Mouse (Mus musculus) heart, embryonic 10.5 days (tissue): ENCODE results near the gene Gm10972. TPM values are rescaled to one million over a fixed set of nuclear protein-coding genes. Genes with fewer than 3 reads are reported as not detected.
"Not testable (repeated sequence)": the region's sequence is repeated elsewhere in the genome, so short reads cannot be mapped to it uniquely, and the experiment has no call there.

Source experiments
- DNase-seq: peaks from one replicate; pipeline ENCODE4 v3.0.0-alpha.2; 2017; ENCODE audit warnings: low spot score
- H3K27ac ChIP-seq: fragments of 300-500 bp; sonication (generic); 2 replicates; pipeline ENCODE4 v1.5.1; 2016; ENCODE audit warnings: mild to moderate bottlenecking
- H3K27me3 ChIP-seq: fragments of 300-500 bp; sonication (generic); 2 replicates; pipeline ENCODE4 v1.6.1; 2016; ENCODE audit warnings: mild to moderate bottlenecking; ENCODE audit not compliant: poor library complexity, insufficient read depth, severe bottlenecking
- H3K36me3 ChIP-seq: fragments of 300-500 bp; sonication (generic); 2 replicates; pipeline ENCODE4 v1.6.1; 2016; ENCODE audit warnings: mild to moderate bottlenecking, moderate library complexity
- H3K4me1 ChIP-seq: fragments of 300-500 bp; sonication (generic); 2 replicates; pipeline ENCODE4 v1.6.1; 2016; ENCODE audit warnings: mild to moderate bottlenecking
- H3K4me3 ChIP-seq: fragments of 300-500 bp; sonication (generic); 2 replicates; pipeline ENCODE4 v1.5.1; 2016; ENCODE audit warnings: mild to moderate bottlenecking, moderate library complexity
- H3K9me3 ChIP-seq: fragments of 300-500 bp; sonication (generic); 2 replicates; pipeline ENCODE4 v1.6.1; 2016; ENCODE audit warnings: mild to moderate bottlenecking, moderate library complexity
- WGBS: fragments of 180-500 bp; shearing (Covaris S2); methylation state at CpG from one replicate; pipeline ENCODE4 v1.1.7; 2016; 5-methylcytosine and 5-hydroxymethylcytosine counted together
- polyA plus RNA-seq: library from polyadenylated mRNA; unstranded; fragments of >200 nt; fragmentation: Nextera tagmentation; extraction: Ambion mirVana; gene quantifications from 2 replicates; pipeline ENCODE4 v1.2.1, GENCODE M21; 2016

Gm10972 gene
- polyA plus RNA-seq, 1 experiment from 2014 or later = not detected

DNA sequence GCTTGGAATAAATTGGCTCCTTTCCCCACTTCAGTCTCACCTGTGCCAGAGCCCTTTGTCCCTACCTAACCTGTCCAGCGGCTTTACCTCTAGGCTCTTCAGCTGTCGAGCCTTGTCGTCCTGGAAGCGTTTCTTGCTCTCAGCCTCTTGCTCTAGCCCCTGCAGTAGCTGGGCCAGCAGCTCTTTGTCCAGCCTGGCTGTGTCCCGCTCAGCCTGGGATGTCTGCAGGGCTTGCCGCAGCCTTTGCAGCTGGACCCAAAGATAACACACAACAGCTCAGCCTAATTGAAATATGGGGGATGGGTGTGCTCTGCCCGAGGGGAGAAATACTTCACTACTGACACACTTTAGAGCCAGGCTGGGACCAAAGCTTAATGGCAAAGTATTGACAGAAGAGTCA is 23.0 kb downstream of the Gm10972 start:
- WGBS = 7% methylated on average over 7 of the region's 7 CpGs
- not testable (repeated sequence) for H3K4me3 ChIP-seq, H3K9me3 ChIP-seq, H3K27me3 ChIP-seq, H3K4me1 ChIP-seq, H3K36me3 ChIP-seq
- H3K27ac ChIP-seq = 0 out of 2 replicates have a peak overlapping the region, but pooled peaks have one; percentile 16
- DNase-seq = peak; percentile 80

DNA sequence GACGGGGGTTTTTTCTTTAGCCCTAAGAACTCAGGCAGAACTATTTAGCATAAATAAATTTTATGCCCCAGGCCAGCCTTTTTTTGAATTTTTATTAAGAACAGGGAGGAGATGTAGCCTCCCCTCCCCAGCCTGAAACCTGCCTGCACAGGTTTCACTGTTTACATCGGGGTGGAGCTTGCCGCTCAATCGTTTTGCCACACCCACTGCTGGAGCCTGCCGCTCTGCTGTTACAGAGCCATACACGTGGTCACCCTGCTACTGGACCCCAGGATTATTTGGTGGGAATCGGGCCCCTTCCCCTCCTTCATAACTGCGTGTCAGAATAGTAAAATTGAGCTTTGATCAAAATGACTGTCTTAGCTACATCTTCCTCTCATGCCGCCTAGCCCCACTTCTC is 32.2 kb downstream of the Gm10972 start:
- H3K27me3 ChIP-seq, H3K36me3 ChIP-seq, DNase-seq, H3K9me3 ChIP-seq, H3K27ac ChIP-seq, H3K4me1 ChIP-seq, H3K4me3 ChIP-seq: not testable (repeated sequence)
- 79% methylated on average over 9 of the region's 9 CpGs for WGBS

DNA sequence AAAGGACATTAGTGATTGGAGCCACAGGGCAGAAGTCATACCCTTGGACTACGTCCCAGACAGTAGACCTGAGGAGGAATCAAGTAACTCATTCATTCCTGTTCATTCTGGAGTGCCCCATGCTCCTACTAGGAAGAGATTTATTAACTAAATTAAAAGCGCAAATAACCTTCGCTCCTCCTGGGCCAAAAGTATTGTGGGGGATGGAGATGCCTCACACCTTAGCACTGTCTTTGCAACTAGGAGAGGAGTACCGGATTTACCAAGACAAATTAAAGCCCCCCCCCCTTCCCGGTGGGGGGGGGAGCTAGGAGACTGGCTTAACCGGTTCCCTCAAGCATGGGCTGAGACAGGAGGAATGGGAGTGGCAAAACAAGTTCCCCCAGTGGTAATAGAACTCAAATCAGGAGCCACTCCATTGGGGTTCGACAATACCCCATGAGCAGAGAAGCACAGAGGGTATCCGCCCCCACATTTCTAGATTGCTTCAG is 36.5 kb downstream of the Gm10972 start:
- 75% methylated on average over 8 of the region's 8 CpGs for WGBS
- H3K4me1 ChIP-seq = no peaks in the 10 kb centered on the region
- DNase-seq = no peak

DNA sequence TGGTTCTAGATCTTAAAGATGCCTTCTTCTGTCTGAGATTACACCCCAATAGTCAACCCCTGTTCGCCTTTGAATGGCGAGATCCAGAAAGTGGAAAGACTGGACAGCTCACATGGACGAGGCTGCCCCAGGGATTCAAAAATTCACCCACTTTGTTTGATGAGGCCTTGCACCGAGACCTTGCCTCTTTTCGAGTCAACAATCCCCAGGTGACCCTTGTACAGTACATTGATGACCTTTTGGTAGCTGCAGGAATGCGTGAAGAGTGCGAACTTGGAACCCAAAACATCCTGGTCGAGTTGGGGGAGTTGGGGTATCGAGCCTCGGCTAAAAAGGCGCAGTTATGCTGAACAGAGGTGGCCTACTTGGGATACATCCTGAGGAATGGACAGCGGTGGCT is 37.1 kb downstream of the Gm10972 start:
- H3K4me3 ChIP-seq, H3K9me3 ChIP-seq, H3K36me3 ChIP-seq, H3K4me1 ChIP-seq, H3K27me3 ChIP-seq, H3K27ac ChIP-seq, DNase-seq: not testable (repeated sequence)
- 90% methylated on average over 12 of the region's 12 CpGs for WGBS

More for the DNA sequence above, 36.5 kb downstream of the Gm10972 start:
- Histone ChIP-seq H3K4me3 (no peak overlapping the region), H3K27me3 (no peaks in the 10 kb centered on the region), H3K27ac (no peak overlapping the region), H3K36me3 (no peaks in the 10 kb centered on the region), H3K9me3 (no peaks in the 10 kb centered on the region)

DNA sequence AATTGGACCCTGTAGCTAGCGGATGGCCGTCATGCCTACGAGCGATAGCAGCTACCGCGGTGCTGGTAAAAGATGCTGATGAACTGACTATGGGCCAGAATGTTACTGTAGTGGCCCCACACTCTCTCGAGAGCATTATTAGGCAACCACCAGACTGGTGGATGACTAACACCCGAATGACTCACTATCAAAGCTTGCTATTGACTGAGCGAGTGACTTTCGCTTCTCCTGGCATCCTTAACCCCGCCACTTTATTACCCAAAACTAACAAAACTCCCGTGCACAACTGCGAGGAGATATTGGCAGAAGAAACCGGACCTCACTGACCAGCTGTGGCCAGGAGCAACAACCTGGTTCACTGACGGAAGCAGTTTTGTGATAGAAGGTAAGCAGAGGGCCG is 37.9 kb downstream of the Gm10972 start:
- WGBS = 90% methylated on average over 16 of the region's 16 CpGs
- no peaks in the 10 kb centered on the region for H3K4me1 ChIP-seq
- H3K4me3 ChIP-seq = no peak overlapping the region
- no peak overlapping the region for H3K27ac ChIP-seq
- H3K27me3 ChIP-seq = no peaks in the 10 kb centered on the region
- no peaks in the 10 kb centered on the region for H3K9me3 ChIP-seq
- no peak for DNase-seq
- no peaks in the 10 kb centered on the region for H3K36me3 ChIP-seq

DNA sequence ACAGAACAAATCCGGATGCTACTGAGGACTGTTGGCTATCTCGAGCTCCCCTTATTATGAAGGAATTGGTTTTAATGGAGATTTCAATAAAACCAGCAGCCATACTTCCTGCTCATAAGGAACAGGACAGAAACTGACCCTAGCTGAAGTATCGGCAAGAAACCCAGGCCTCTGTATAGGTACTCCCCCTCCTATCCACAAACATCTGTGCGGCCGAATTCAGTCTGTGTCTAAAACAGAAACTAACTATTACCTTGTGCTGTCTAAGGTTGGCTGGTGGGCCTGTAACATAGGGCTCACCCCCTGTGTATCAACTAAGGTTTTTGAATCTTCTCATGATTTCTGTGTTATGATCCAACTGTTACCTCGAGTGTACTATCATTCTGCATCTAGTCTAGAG is 40.7 kb downstream of the Gm10972 start:
- H3K36me3 ChIP-seq = no peaks in the 10 kb centered on the region
- no peaks in the 10 kb centered on the region for H3K4me1 ChIP-seq
- no peak overlapping the region; the same call in 1 of the 2 replicates for H3K27ac ChIP-seq
- no peak overlapping the region for H3K4me3 ChIP-seq
- DNase-seq = no peak
- H3K9me3 ChIP-seq = no peaks in the 10 kb centered on the region
- WGBS = 81% methylated on average over 6 of the region's 6 CpGs
- H3K27me3 ChIP-seq = no peaks in the 10 kb centered on the region

DNA sequence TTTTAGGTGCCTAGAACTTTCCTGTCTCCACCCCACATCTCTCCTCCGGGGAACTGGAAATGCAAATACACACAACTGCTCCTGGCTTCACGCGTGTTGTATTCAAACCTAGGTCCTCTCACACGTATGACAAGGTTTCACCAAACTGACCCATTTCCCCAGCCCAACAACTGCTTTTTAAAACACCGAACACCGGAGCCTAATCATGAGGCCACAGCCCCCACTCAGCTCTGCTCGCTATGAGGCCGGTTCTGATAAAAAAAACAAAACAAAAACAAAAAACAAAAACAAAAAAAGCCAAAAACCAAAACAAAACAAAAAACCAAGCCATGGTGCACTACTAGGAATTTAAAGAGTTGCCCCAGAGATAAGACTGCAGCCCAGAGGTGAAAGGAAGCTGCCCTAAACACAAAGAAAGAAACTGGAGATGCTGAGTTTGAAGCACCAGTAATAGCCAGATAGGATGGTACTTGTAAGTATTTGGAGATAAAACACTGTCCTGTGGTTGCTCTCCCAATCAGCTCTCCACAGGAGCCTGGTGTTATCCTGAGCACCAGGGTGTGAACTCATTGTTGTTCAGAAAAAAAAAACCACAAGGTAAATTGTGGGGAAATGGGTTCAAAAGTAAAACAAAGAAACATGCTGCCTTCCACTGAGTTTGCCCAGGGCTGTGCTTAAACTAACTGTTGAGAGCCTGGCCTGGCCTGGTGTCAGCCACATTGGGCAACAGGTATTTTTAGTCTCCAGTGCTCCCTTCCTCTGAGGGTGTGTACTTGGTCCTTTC is 43.3 kb downstream of the Gm10972 start:
- WGBS = 59% methylated on average over 8 of the region's 8 CpGs
- H3K9me3 ChIP-seq, H3K36me3 ChIP-seq, H3K27me3 ChIP-seq, H3K4me3 ChIP-seq, H3K4me1 ChIP-seq, DNase-seq: not testable (repeated sequence)
- 0 out of 2 replicates have a peak overlapping the region, but pooled peaks have one; percentile 22 for H3K27ac ChIP-seq

DNA sequence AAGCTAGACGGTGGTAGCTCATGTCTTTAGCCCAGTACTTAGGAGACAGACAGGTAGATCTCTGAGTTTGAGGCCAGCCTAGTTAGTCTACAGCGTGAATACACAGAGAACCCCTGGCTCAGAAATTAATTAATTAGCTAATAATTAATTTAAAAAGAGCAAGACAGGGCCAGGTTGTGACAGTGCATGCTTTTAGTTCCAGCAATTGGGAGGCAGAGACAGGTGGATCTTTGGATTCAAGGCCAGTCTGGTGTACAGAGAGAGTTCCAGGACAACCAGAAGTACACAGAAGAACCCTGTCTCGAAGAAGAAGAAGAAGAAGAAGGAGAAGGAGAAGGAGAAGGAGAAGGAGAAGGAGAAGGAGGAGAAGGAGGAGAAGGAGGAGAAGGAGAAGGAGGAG is 45.8 kb downstream of the Gm10972 start:
- not testable (repeated sequence) for DNase-seq, H3K27ac ChIP-seq, H3K4me3 ChIP-seq, H3K27me3 ChIP-seq, H3K9me3 ChIP-seq, H3K36me3 ChIP-seq
- WGBS = 88% methylated on average over 3 of the region's 3 CpGs
- peaks cover 11% of the 10 kb centered on the region for H3K4me1 ChIP-seq

DNA sequence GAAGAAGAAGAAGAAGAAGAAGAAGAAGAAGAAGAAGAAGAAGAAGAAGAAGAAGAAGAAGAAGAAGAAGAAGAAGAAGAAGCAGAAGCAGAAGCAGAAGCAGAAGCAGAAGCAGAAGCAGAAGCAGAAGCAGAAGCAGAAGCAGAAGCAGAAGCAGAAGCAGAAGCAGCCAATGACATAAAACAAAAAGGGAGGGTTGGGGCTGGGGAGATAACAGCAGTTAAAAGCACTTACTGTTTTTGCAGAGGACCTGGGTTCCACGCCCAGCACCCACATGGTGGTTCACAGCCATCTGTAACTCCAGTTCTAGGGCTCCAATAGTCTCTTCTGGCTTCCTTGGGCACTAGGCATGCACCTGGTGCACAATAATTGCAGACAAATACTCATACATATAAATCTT is 46.3 kb downstream of the Gm10972 start:
- not testable (repeated sequence) for H3K9me3 ChIP-seq, H3K27me3 ChIP-seq, H3K4me3 ChIP-seq, DNase-seq, H3K36me3 ChIP-seq, H3K27ac ChIP-seq
- peaks cover 12% of the 10 kb centered on the region for H3K4me1 ChIP-seq
- WGBS = 68% methylated on average over 1 of the region's 1 CpGs

DNA sequence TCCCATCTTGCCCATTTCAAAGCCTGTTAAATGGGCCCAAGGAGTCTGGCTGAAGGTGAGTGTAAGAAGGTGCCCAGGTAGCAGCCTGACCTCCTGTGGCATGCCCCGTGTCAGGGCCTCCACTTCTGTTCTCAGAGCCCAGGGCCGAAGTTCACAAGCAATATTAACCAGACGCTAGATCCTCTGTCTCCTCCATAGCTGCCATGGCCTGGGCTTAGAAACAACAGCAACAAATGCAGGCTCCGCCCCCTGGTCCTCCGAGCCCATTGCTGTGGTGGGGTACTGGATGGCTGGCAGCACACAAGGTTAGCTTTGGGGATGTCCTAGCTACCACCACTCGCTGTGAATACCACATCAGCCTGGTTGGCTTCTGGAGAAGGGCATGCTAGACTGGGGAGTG is 47.2 kb downstream of the Gm10972 start:
- H3K9me3 ChIP-seq, H3K27ac ChIP-seq, DNase-seq, H3K4me3 ChIP-seq, H3K27me3 ChIP-seq, H3K36me3 ChIP-seq: not testable (repeated sequence)
- H3K4me1 ChIP-seq = peaks cover 12% of the 10 kb centered on the region
- WGBS = 58% methylated on average over 6 of the region's 6 CpGs

DNA sequence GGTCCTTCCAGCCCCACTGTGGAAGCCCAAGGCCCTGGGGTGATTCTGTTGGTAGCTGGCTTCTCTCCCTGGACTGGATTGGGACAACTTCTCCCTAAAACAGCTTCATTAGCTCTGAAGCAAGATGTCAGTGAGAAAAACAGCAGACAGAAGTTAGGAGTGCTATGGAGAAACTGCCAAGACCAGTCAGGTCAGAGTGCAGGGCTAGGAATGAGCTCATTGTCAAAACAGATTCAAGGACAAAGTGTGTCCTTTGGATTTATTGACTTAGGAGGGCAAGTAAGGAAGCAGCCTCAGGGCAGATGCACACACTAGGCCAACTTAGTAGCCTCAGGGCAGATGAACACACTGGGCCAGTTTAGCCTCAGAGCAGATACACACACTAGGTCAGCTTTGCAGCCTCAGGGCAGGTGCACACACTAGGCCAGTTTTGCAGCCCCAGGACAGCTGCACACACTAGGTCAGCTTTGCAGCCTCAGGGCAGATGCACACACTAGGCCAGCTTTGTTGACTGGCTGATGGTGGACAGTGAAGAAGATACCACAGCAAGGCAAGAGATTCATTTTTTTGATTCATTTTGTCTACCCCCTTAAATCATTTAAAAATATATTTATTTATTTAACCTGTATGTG is 47.8 kb downstream of the Gm10972 start:
- peaks cover 12% of the 10 kb centered on the region for H3K4me1 ChIP-seq
- H3K36me3 ChIP-seq = no peaks in the 10 kb centered on the region
- no peak overlapping the region for H3K4me3 ChIP-seq
- no peaks in the 10 kb centered on the region for H3K9me3 ChIP-seq
- DNase-seq = no peak
- no peaks in the 10 kb centered on the region for H3K27me3 ChIP-seq
- no peak overlapping the region for H3K27ac ChIP-seq

DNA sequence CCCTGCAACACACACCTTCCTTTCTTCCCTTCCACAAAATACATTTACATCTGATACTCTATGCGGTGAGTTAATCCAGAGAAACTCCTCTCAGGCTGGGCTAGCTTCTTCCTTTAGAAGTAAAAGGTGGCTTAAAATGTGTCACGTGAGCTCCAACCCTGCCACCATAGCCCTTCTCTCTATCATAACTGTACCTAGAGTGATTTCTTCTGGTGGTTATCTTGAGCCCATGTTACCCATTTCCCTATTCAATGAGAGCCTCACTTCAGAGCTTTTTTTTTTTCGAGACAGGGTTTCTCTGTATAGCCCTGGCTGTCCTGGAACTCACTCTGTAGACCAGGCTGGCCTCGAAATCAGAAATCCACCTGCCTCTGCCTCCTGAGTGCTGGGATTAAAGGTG is 48.8 kb downstream of the Gm10972 start:
- not testable (repeated sequence) for H3K9me3 ChIP-seq, DNase-seq, H3K4me3 ChIP-seq, H3K36me3 ChIP-seq, H3K27me3 ChIP-seq, H3K27ac ChIP-seq
- WGBS = 78% methylated on average over 4 of the region's 4 CpGs
- H3K4me1 ChIP-seq = peaks cover 12% of the 10 kb centered on the region
